Mouse (Mus musculus) neural tube, embryonic 12.5 days (tissue): ENCODE data around the gene Cavin2. TPM values are rescaled to one million over a fixed set of nuclear protein-coding genes. Genes with fewer than 3 reads are reported as not detected.

ENCODE experiments used
- ATAC-seq: fragments of 200-750 bp; cut with Nextera tagmentation; 2 replicates; pipeline ENCODE4 v1.8.0; 2017; ENCODE audit warnings: low read depth, mild to moderate bottlenecking, moderate TSS enrichment, moderate library complexity; ENCODE audit not compliant: low FRiP score
- H3K27ac ChIP-seq: fragments of 300-500 bp; sonication (generic); 2 replicates; pipeline ENCODE4 v1.5.1; 2016
- H3K27me3 ChIP-seq: fragments of 300-500 bp; sonication (generic); replicated peaks from 2 replicates; pipeline ENCODE4 v1.6.1; 2016; ENCODE audit warnings: mild to moderate bottlenecking
- H3K36me3 ChIP-seq: fragments of 300-500 bp; sonication (generic); 2 replicates; pipeline ENCODE4 v1.6.1; 2016; ENCODE audit warnings: mild to moderate bottlenecking
- H3K4me1 ChIP-seq: fragments of 300-500 bp; sonication (generic); 2 replicates; pipeline ENCODE4 v1.6.1; 2016
- H3K4me2 ChIP-seq: fragments of 300-500 bp; sonication (generic); replicated peaks from 2 replicates; pipeline ENCODE4 v1.6.1; 2016; ENCODE audit warnings: mild to moderate bottlenecking
- H3K4me3 ChIP-seq: fragments of 300-500 bp; sonication (generic); 2 replicates; pipeline ENCODE4 v1.5.1; 2016
- H3K9ac ChIP-seq: fragments of 300-500 bp; sonication (generic); 2 replicates; pipeline ENCODE4 v1.6.1; 2016; ENCODE audit warnings: mild to moderate bottlenecking
- H3K9me3 ChIP-seq: fragments of 300-500 bp; sonication (generic); 2 replicates; pipeline ENCODE4 v1.6.1; 2016; ENCODE audit warnings: mild to moderate bottlenecking
- WGBS: fragments of 180-500 bp; shearing (Covaris S2); methylation state at CpG from one replicate; pipeline ENCODE4 v1.1.7; 2016; 5-methylcytosine and 5-hydroxymethylcytosine counted together
- polyA plus RNA-seq: library from polyadenylated mRNA; unstranded; fragments of >200 nt; fragmentation: Nextera tagmentation; extraction: Ambion mirVana; gene quantifications from 2 replicates; pipeline ENCODE4 v1.2.1, GENCODE M21; 2016

Gene Cavin2
- polyA plus RNA-seq, 1 experiment from 2014 or later: 7.8 TPM

GRCm38 (mm10) chr1:51332986-51333385 lies 44.1 kb downstream of the Cavin2 start:
- H3K27ac ChIP-seq: no peak overlapping the region
- H3K4me2 ChIP-seq: peak overlapping the region; percentile 55
- peaks cover 10% of the 10 kb centered on the region for H3K4me1 ChIP-seq
- ATAC-seq: peak; percentile 41; the same call in 1 of the 2 replicates
- H3K4me3 ChIP-seq: no peak overlapping the region
- H3K9me3 ChIP-seq: no peaks in the 10 kb centered on the region
- no peaks in the 10 kb centered on the region for H3K27me3 ChIP-seq
- no peak overlapping the region for H3K9ac ChIP-seq
- no peaks in the 10 kb centered on the region for H3K36me3 ChIP-seq
- 35% methylated on average over 6 of the region's 6 CpGs for WGBS

GRCm38 (mm10) chr1:51333557-51334285 lies 44.8 kb downstream of the Cavin2 start:
- H3K4me3 ChIP-seq: peak overlapping the region; percentile 15; the same call in 1 of the 2 replicates
- peak overlapping the region; percentile 55 for H3K4me2 ChIP-seq
- peak; percentile 90 for ATAC-seq
- no peaks in the 10 kb centered on the region for H3K9me3 ChIP-seq
- H3K27ac ChIP-seq: no peak overlapping the region
- H3K27me3 ChIP-seq: no peaks in the 10 kb centered on the region
- 21% methylated on average over 18 of the region's 18 CpGs for WGBS
- H3K4me1 ChIP-seq: peaks cover 10% of the 10 kb centered on the region
- H3K36me3 ChIP-seq: no peaks in the 10 kb centered on the region
- peak overlapping the region; percentile 6; the same call in 1 of the 2 replicates for H3K9ac ChIP-seq

- H3K9me3 ChIP-seq: no peaks in the 10 kb centered on the region
- H3K27me3 ChIP-seq: no peaks in the 10 kb centered on the region
- WGBS: 32% methylated on average over 6 of the region's 6 CpGs
- peaks cover 10% of the 10 kb centered on the region for H3K4me1 ChIP-seq
- peak; percentile 51 for ATAC-seq
- H3K4me2 ChIP-seq: peak overlapping the region; percentile 55
- H3K9ac ChIP-seq: peak overlapping the region; percentile 35
- no peak overlapping the region for H3K4me3 ChIP-seq
- H3K36me3 ChIP-seq: no peaks in the 10 kb centered on the region
- H3K27ac ChIP-seq: no peak overlapping the region
These were observed 45.4 kb downstream of the Cavin2 start for GRCm38 (mm10) chr1:51334289-51334688.

GRCm38 (mm10) chr1:51335081-51335480 lies 46.2 kb downstream of the Cavin2 start:
- no peaks in the 10 kb centered on the region for H3K9me3 ChIP-seq
- ATAC-seq: no peak
- H3K4me3 ChIP-seq: no peak overlapping the region
- H3K27me3 ChIP-seq: no peaks in the 10 kb centered on the region
- peaks cover 10% of the 10 kb centered on the region for H3K4me1 ChIP-seq
- H3K27ac ChIP-seq: no peak overlapping the region
- H3K9ac ChIP-seq: no peak overlapping the region
- no peak overlapping the region for H3K4me2 ChIP-seq
- H3K36me3 ChIP-seq: no peaks in the 10 kb centered on the region
- 92% methylated on average over 2 of the region's 2 CpGs for WGBS

- 77% methylated on average over 3 of the region's 3 CpGs for WGBS
- Histone ChIP-seq H3K36me3 (no peaks in the 10 kb centered on the region), H3K4me1 (no peaks in the 10 kb centered on the region), H3K4me3 (no peak overlapping the region), H3K9me3 (no peaks in the 10 kb centered on the region), H3K4me2 (no peak overlapping the region), H3K27me3 (no peaks in the 10 kb centered on the region), H3K27ac (no peak overlapping the region), H3K9ac (no peak overlapping the region)
- no peak for ATAC-seq
These were observed 55.2 kb downstream of the Cavin2 start for GRCm38 (mm10) chr1:51344160-51344559.

GRCm38 (mm10) chr1:51347596-51347995 lies 58.7 kb downstream of the Cavin2 start:
- Histone ChIP-seq H3K4me2 (no peak overlapping the region), H3K27ac (no peak overlapping the region), H3K27me3 (no peaks in the 10 kb centered on the region), H3K9ac (no peak overlapping the region), H3K4me1 (no peaks in the 10 kb centered on the region), H3K4me3 (no peak overlapping the region), H3K9me3 (no peaks in the 10 kb centered on the region), H3K36me3 (no peaks in the 10 kb centered on the region)
- 92% methylated on average over 3 of the region's 3 CpGs for WGBS
- no peak for ATAC-seq

GRCm38 (mm10) chr1:51348631-51349030 lies 59.7 kb downstream of the Cavin2 start:
- Histone ChIP-seq H3K4me3 (no peak overlapping the region), H3K9ac (no peak overlapping the region), H3K27me3 (no peaks in the 10 kb centered on the region), H3K27ac (no peak overlapping the region), H3K4me2 (no peak overlapping the region), H3K9me3 (no peaks in the 10 kb centered on the region), H3K36me3 (no peaks in the 10 kb centered on the region), H3K4me1 (no peaks in the 10 kb centered on the region)
- 85% methylated on average over 7 of the region's 7 CpGs for WGBS
- ATAC-seq: no peak

GRCm38 (mm10) chr1:51349291-51349967 lies 60.5 kb downstream of the Cavin2 start:
- WGBS: 66% methylated on average over 7 of the region's 7 CpGs
- Histone ChIP-seq H3K4me2 (no peak overlapping the region), H3K9ac (no peak overlapping the region; the same call in 1 of the 2 replicates), H3K9me3 (no peaks in the 10 kb centered on the region), H3K27ac (no peak overlapping the region), H3K4me3 (no peak overlapping the region), H3K27me3 (no peaks in the 10 kb centered on the region), H3K4me1 (no peaks in the 10 kb centered on the region), H3K36me3 (no peaks in the 10 kb centered on the region)
- ATAC-seq: no peak

Other genes starting within 250 kb of the Cavin2 start
- 6.6 and 7.0 TPM in 2 replicates for gene Nabp1, start 189.3 kb downstream of the Cavin2 start, polyA plus RNA-seq